Mouse (Mus musculus) embryonic facial prominence, embryonic 14.5 days (tissue): ENCODE results near the gene Pde7b. TPM values are rescaled to one million over a fixed set of nuclear protein-coding genes. Genes with fewer than 3 reads are reported as not detected.
A peak's percentile ranks its signal among the peaks of the same experiment; 100 is the strongest.

ENCODE experiments used
- ATAC-seq: fragments of 200-750 bp; cut with Nextera tagmentation; 2 replicates; pipeline ENCODE4 v1.8.0; 2017; ENCODE audit warnings: low read depth, moderate number of reproducible peaks, moderate TSS enrichment
- DNase-seq: peaks from one replicate; pipeline ENCODE4 v3.0.0-alpha.2; 2015; ENCODE audit warnings: low spot score
- H3K27ac ChIP-seq: fragments of 300-500 bp; sonication (generic); replicated peaks from 2 replicates; pipeline ENCODE4 v1.5.1; 2014; ENCODE audit warnings: low read depth, mild to moderate bottlenecking, low read length, moderate library complexity
- H3K27me3 ChIP-seq: fragments of 300-500 bp; sonication (generic); replicated peaks from 2 replicates; pipeline ENCODE4 v1.6.1; 2014; ENCODE audit warnings: low read length; ENCODE audit not compliant: control insufficient read depth, insufficient read depth
- H3K36me3 ChIP-seq: fragments of 300-500 bp; sonication (generic); 2 replicates; pipeline ENCODE4 v1.6.1; 2014; ENCODE audit warnings: low read length, mixed read lengths; ENCODE audit not compliant: control insufficient read depth, insufficient read depth
- H3K4me1 ChIP-seq: fragments of 300-500 bp; sonication (generic); 2 replicates; pipeline ENCODE4 v1.6.1; 2014; ENCODE audit warnings: antibody characterized with exemption, low read length; ENCODE audit not compliant: control insufficient read depth, insufficient read depth
- H3K4me2 ChIP-seq: fragments of 300-500 bp; sonication (generic); 2 replicates; pipeline ENCODE4 v1.6.1; 2014; ENCODE audit warnings: low read depth, mild to moderate bottlenecking, low read length, moderate library complexity, mixed read lengths
- H3K4me3 ChIP-seq: fragments of 300-500 bp; sonication (generic); 2 replicates; pipeline ENCODE4 v1.5.1; 2014; ENCODE audit warnings: low read depth, mild to moderate bottlenecking, low read length
- H3K9ac ChIP-seq: fragments of 300-500 bp; sonication (generic); 2 replicates; pipeline ENCODE4 v1.6.1; 2014; ENCODE audit warnings: low read depth, mild to moderate bottlenecking, low read length, moderate library complexity, mixed read lengths
- H3K9me3 ChIP-seq: fragments of 300-500 bp; sonication (generic); 2 replicates; pipeline ENCODE4 v1.6.1; 2016; ENCODE audit warnings: low read length; ENCODE audit not compliant: control insufficient read depth
- WGBS: fragments of 180-500 bp; shearing (Covaris S2); extraction: QIAGEN DNeasy Blood & Tissue Kit; methylation state at CpG from one replicate; pipeline ENCODE4 v1.1.7; 2014; 5-methylcytosine and 5-hydroxymethylcytosine counted together
- polyA plus RNA-seq: library from polyadenylated mRNA; unstranded; fragments of >200 nt; fragmentation: Nextera tagmentation; extraction: Ambion mirVana; gene quantifications from 2 replicates; pipeline ENCODE4 v1.2.1, GENCODE M21; 2014

The Pde7b gene
- polyA plus RNA-seq, 1 experiment from 2014 or later: 8.8 TPM

DNA sequence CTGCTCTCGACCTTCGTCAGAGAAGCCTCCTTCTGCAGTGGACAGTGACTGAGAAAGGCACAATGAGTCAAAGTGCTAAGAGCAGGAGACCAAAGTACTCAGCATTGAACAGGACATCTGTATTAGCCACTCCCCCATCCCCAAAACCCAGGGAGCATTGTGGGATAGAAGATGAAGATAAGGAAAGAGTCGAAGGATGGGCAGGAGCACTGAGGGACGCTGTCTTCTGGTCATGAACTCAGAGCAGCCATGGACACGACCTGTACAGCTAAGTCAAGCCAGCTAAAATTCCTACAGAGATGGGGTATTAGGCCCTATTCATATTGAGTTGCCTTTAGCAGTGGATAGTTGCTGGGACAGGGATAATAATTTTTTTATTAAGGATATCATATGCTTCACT is 321.9 kb downstream of the Pde7b start:
- 0 out of 2 replicates have a peak, but pooled peaks cover 5% of the 10 kb centered on the region for H3K4me1 ChIP-seq
- no peak overlapping the region for H3K9ac ChIP-seq
- ATAC-seq (no peak), DNase-seq (no peak)
- WGBS: 79% methylated on average over 5 of the region's 5 CpGs
- no peak overlapping the region for H3K4me2 ChIP-seq
- no peaks in the 10 kb centered on the region for H3K9me3 ChIP-seq
- H3K4me3 ChIP-seq: no peak overlapping the region
- H3K27me3 ChIP-seq: no peaks in the 10 kb centered on the region
- H3K27ac ChIP-seq: no peak overlapping the region
- H3K36me3 ChIP-seq: peaks cover 10% of the 10 kb centered on the region

DNA sequence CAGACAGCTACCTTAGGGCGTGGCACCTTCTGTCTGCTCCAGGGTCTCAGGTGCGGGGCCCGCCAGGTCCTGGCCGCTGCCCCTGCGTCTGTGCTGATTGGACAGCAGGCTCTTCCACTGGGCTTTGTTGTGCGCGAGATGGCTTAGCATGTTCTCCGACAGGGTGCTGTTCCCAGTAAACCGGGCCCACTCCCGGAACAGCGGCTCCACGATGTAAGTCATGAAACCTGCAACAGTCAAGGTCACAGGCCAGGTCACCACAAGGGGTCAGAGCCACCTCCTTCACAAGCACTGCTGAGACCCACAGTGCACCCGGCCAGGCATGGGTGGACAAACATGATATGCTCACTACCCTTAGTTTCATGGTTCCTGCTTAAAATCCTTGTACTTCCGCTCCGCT is 324.5 kb downstream of the Pde7b start:
- Histone ChIP-seq H3K9ac (no peak overlapping the region), H3K4me3 (no peak overlapping the region), H3K27me3 (no peaks in the 10 kb centered on the region), H3K36me3 (peaks cover 5% of the 10 kb centered on the region), H3K4me2 (no peak overlapping the region), H3K9me3 (no peaks in the 10 kb centered on the region), H3K4me1 (0 out of 2 replicates have a peak, but pooled peaks cover 5% of the 10 kb centered on the region), H3K27ac (no peak overlapping the region)
- DNase-seq: no peak
- WGBS: 72% methylated on average over 10 of the region's 15 CpGs
- ATAC-seq: no peak

DNA sequence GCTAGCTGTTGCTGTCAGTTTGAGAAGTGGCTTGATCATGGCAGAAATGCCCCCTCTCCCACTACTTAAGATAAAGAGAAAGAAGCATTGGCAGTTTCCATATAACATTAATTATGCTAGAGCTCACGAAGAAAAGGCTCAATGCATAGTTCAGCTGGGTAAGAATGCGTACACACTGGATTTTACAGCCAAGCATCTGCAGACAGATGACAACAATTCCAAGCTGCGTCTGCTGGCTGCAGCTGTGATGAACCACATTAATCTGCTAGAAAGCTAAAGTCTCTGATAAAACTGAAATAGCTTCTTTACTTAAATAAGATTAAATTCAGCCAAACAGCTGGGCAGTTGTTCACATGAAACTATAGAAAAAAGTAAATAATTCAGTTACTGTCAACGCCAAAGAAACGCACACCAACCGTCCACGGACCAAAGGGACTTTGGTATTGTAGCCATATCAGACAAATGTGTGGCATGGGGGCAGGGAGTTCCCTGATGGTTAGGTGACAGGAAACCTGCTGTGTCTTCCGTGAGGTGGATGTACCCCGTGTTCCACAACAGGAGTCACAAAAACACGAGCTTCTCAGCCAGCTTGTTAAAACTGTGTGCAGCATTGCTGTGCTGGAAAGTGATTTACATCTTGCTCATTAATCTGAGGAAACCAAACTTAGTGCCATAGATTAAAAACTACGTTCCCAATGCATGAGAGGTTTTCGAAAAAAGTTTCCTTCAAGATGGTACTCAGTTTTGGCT is 326.1 kb downstream of the Pde7b start:
- 58% methylated on average over 12 of the region's 12 CpGs for WGBS
- Histone ChIP-seq H3K4me1 (0 out of 2 replicates have a peak, but pooled peaks cover 5% of the 10 kb centered on the region), H3K27me3 (no peaks in the 10 kb centered on the region), H3K9ac (no peak overlapping the region), H3K4me2 (no peak overlapping the region), H3K4me3 (no peak overlapping the region), H3K27ac (no peak overlapping the region), H3K36me3 (peaks cover 5% of the 10 kb centered on the region), H3K9me3 (no peaks in the 10 kb centered on the region)
- DNase-seq (peak; percentile 56), ATAC-seq (no peak)

DNA sequence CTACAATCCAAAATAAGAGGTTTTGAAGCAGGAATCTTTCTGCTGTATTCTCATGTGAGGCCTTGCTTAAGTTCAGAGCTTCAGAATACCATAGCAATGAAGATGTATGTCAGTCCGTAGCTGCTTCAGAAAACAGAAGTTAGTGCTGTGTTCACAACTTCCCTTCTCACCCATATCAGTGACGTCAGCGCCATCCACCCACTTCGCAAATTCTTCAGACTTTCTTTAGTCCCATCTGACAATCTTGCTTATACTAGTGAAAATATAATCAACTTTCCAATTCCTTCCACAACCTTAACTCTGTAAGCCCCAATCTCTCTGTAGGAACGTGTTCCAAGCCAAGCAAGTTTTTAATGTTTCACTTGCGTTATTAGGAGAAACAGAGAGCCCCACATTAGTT is 326.7 kb downstream of the Pde7b start:
- H3K27me3 ChIP-seq: no peaks in the 10 kb centered on the region
- H3K4me2 ChIP-seq: no peak overlapping the region
- ATAC-seq: no peak
- 65% methylated on average over 6 of the region's 6 CpGs for WGBS
- DNase-seq: no peak
- no peak overlapping the region for H3K27ac ChIP-seq
- no peak overlapping the region for H3K9ac ChIP-seq
- H3K4me1 ChIP-seq: 0 out of 2 replicates have a peak, but pooled peaks cover 5% of the 10 kb centered on the region
- no peak overlapping the region for H3K4me3 ChIP-seq
- no peaks in the 10 kb centered on the region for H3K9me3 ChIP-seq
- peaks cover 5% of the 10 kb centered on the region for H3K36me3 ChIP-seq

DNA sequence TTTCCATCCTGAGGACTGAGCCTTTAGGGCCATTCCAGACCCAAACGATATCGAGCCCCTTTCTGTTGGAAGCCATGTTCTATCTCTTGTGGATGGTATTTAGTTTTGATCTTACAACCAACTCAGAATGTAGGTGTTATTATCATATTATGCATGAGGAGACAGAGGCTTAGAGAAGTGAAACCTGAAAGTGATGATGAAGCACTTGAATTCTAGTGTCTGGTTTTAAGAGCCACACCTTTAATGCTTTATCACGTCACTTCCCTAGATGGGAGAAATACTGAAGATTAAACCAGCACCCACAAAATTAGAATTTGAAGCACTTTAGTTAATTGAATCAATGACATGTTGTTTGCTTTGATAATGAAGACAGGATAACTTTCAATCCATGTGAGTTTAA is 329.1 kb downstream of the Pde7b start:
- Histone ChIP-seq H3K9ac (no peak overlapping the region), H3K4me2 (no peak overlapping the region), H3K9me3 (no peaks in the 10 kb centered on the region), H3K27ac (no peak overlapping the region), H3K27me3 (no peaks in the 10 kb centered on the region), H3K4me1 (0 out of 2 replicates have a peak, but pooled peaks cover 5% of the 10 kb centered on the region), H3K36me3 (peaks cover 5% of the 10 kb centered on the region; the same call in 1 of the 2 replicates), H3K4me3 (no peak overlapping the region)
- 93% methylated on average over 3 of the region's 3 CpGs for WGBS
- DNase-seq (no peak), ATAC-seq (no peak)

DNA sequence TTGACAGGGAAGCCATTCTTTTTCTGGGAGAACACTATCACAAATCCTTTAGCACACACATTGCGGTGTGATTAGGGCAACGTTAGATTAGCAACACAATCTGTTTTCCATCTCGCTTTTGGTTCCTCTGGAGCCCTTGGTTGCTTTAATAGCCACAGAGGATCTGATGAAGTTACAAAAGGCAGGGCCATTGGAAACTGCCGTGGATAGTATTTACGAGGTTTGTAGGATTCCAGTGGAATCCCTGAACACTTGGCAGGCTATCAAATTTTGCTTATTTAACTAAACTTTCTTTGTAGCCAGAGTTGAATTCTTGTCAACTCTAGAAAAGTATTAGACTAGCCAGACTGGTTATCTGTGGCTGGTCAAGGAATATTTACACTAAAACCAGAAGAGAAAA is 330.1 kb downstream of the Pde7b start:
- H3K27me3 ChIP-seq: no peaks in the 10 kb centered on the region
- WGBS: 47% methylated on average over 5 of the region's 5 CpGs
- H3K4me3 ChIP-seq: no peak overlapping the region
- peaks cover 1% of the 10 kb centered on the region; the same call in 1 of the 2 replicates for H3K36me3 ChIP-seq
- DNase-seq (peak; percentile 70), ATAC-seq (no peak)
- H3K27ac ChIP-seq: no peak overlapping the region
- no peak overlapping the region for H3K9ac ChIP-seq
- no peak overlapping the region for H3K4me2 ChIP-seq
- 0 out of 2 replicates have a peak, but pooled peaks cover 5% of the 10 kb centered on the region for H3K4me1 ChIP-seq
- H3K9me3 ChIP-seq: no peaks in the 10 kb centered on the region

DNA sequence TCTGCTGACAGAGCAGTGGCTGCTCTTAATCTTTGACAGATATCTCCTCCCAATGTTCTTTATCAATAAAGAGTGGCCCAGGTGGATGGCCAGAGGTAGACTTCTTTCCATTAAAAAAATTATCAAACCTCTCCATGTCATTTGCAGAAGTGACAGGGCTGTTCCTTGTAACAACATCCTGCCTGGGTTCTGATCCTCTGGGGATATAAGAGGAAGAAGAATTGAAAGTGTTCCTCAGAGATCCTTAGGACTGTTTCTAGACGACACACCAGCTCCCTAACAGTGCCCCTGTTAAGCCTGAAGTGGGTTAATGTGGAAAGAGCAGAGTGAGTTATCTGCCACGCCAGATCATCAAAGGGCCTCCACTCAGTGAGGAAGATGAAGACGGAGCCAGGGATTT is 334.3 kb downstream of the Pde7b start:
- Histone ChIP-seq H3K9me3 (no peaks in the 10 kb centered on the region), H3K9ac (no peak overlapping the region), H3K4me3 (no peak overlapping the region), H3K27me3 (no peaks in the 10 kb centered on the region), H3K4me1 (no peaks in the 10 kb centered on the region), H3K4me2 (no peak overlapping the region), H3K36me3 (no peaks in the 10 kb centered on the region), H3K27ac (no peak overlapping the region)
- ATAC-seq: no peak
- WGBS: 65% methylated on average over 3 of the region's 3 CpGs
- DNase-seq: no peak

GRCm38 (mm10) chr10:20382807-20383419 is 342.0 kb downstream of the Pde7b start:
- no peaks in the 10 kb centered on the region for H3K36me3 ChIP-seq
- H3K4me1 ChIP-seq: no peaks in the 10 kb centered on the region
- no peak for ATAC-seq
- no peak overlapping the region for H3K4me3 ChIP-seq
- H3K4me2 ChIP-seq: no peak overlapping the region
- H3K27me3 ChIP-seq: no peaks in the 10 kb centered on the region
- WGBS: 77% methylated on average over 6 of the region's 6 CpGs
- DNase-seq: no peak
- H3K9ac ChIP-seq: no peak overlapping the region
- H3K9me3 ChIP-seq: no peaks in the 10 kb centered on the region
- H3K27ac ChIP-seq: no peak overlapping the region
